Mouse (Mus musculus): ENCODE results near the gene Ube2l3.
A peak's percentile ranks its signal among the peaks of the same experiment; 100 is the strongest.

Ube2l3 gene

GRCm38 (mm10) chr16:17146772-17147235, 55.6 kb downstream of the Ube2l3 start, which contains the start of gene Ccdc116:
Gene Ccdc116, minus strand, starts transcription at chr16:17147229.
- peak; percentile 55 to 73 for DNase-seq

- DNase-seq: no peak
Measured at GRCm38 (mm10) chr16:17144339-17144738, 58.1 kb downstream of the Ube2l3 start, which contains the start of gene Ydjc. Gene Ydjc, plus strand, starts transcription at chr16:17144621.

GRCm38 (mm10) chr16:17137355-17137754, 65.1 kb downstream of the Ube2l3 start:
- DNase-seq: no peak

GRCm38 (mm10) chr16:17132906-17133200, 69.6 kb downstream of the Ube2l3 start:
- DNase-seq: no peak

GRCm38 (mm10) chr16:17132089-17132905, 70.2 kb downstream of the Ube2l3 start, which contains the start of gene Sdf2l1:
Gene Sdf2l1, minus strand, starts transcription at chr16:17132383.
- peak; percentile 97 to 98 for DNase-seq

- DNase-seq: no peak
Measured at GRCm38 (mm10) chr16:17131191-17132088, 71.0 kb downstream of the Ube2l3 start.

- peak; percentile 47 to 65 for DNase-seq
Measured at GRCm38 (mm10) chr16:17127292-17127691, 75.2 kb downstream of the Ube2l3 start.

- DNase-seq: peak; percentile 60 to 68
Measured at GRCm38 (mm10) chr16:17124871-17125520, 77.5 kb downstream of the Ube2l3 start, which contains the start of gene 2610318N02Rik. Gene 2610318N02Rik, minus strand, starts transcription at chr16:17125167.

- no peak for DNase-seq
Measured at GRCm38 (mm10) chr16:17124119-17124870, 78.2 kb downstream of the Ube2l3 start.

- DNase-seq: no peak
Measured at GRCm38 (mm10) chr16:17121569-17121968, 80.9 kb downstream of the Ube2l3 start.

GRCm38 (mm10) chr16:17117309-17117799, 85.1 kb downstream of the Ube2l3 start:
- DNase-seq: no peak

- DNase-seq: peak; percentile 65 to 73
Measured at GRCm38 (mm10) chr16:17110771-17111743, 91.4 kb downstream of the Ube2l3 start, which contains the start of gene Ppil2. Gene Ppil2, minus strand, starts transcription at chr16:17111257.

GRCm38 (mm10) chr16:17104600-17104999, 97.8 kb downstream of the Ube2l3 start:
- no peak for DNase-seq

- DNase-seq: no peak
Measured at GRCm38 (mm10) chr16:17102630-17103220, 99.7 kb downstream of the Ube2l3 start.

Measured in kidney, adult 8-10 months (tissue).